Mouse (Mus musculus): ENCODE measurements around the gene Akt1.
A peak's percentile ranks its signal among the peaks of the same experiment; 100 is the strongest.

Gene Akt1

DNA sequence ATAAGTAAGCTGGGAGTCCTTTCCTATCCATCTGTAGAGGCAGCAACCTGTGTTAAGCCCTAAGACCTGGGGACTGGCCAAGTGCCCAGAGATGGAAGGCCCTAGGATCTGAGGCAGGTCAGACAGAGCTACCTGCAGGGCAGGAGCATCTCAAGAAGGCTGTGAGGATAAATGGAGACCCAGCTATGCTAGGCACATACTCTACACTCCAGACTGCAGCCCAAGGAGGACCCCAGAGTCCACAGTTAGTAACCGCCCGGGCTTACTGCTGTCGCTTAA lies 13.4 kb downstream of the Akt1 start:
- DNase-seq (ENCODE audit: low spot score): no peak

DNA sequence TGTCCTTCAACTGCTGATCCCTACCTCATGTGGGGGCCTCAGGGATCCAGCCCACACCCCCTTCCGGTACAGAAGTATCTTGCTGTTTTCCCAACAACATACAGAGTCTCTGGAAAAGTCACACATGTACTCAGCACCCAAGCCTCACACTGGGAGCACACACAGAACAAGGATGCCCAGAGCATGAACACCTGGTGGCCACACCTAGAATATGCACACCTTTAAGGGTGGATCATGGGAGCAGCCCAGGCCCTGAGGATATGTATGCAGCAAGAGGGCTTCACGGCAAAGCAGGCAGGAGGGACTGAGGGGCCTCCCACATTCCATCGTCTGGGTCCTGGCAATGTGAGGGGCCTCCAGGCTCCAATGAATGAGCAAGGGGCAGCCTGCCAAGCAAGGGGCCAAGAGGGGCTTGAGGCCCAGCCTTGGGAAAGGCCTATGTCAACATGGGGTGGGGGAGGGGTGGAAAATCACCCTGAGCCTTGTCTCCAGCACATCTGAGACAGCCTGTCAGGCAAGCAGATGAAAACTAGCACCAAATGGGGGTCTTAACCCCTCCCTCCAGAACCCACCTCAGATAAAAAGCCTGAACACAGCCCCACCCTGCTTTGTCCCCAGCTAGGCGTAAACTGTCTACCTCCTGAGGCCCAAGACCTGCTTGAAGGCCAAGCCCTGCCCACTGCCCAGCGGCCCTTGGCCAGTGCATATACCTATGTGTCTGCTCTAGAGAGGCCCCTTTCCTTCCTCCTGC lies 13.9 kb downstream of the Akt1 start:
- DNase-seq (ENCODE audit: low spot score): peak; percentile 73

DNA sequence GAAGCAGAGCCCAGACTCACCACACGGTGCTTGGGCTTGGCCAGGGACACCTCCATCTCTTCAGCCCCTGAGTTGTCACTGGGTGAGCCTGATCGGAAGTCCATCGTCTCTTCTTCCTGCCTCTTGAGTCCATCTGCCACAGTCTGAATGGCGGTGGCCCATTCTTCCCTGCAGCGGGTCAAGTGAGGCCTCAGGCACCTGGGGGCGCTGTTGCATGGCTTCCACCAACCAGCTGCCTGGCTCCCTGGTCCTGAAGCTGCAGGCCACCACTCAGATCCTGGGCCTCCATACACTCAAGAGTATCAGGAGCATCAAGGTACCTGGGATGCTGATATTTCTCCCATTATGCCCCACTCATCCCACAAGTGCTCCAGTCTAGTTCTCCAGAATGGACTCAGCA lies 15.6 kb downstream of the Akt1 start:
- DNase-seq (ENCODE audit: low spot score): peak; percentile 52

DNA sequence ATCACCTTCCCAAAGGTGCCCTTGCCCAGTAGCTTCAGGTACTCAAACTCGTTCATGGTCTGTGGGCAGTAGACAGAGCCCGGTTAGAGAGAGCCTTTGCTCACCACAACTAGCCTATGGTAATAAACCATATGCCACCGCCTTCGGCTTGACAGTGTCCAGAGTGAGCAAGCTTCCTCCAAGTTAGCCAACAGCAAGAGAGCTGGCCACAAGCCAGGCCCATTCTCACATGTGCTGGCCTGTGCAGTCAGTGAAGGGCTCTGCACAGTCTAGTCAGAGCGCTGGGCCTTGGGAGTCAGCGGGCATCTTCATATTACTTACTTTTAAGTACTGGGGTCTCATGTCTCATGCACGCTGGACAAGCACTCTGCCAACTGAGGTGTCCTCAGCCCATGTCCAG lies 16.1 kb downstream of the Akt1 start:
- no peak for DNase-seq (ENCODE audit: low spot score)

DNA sequence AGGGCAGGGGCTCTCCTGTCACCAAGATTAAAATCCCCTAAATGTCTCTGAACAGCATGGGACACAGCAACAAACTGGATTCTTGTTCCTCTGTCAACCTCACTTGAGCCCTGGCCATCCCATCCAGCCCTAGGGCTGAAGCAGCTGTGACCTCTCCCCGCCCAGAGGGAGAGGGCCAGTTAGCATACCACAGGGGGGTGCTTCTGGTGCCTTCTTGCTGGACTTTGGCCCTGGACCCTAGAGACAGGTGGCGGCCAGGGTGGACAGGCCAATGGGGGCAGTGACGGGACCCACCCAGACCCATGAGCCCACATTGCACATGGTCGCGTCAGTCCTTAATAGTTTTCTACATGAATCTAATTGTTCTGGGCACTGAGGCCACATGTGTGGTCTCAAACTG lies 20.6 kb downstream of the Akt1 start:
- DNase-seq (ENCODE audit: low spot score): no peak

DNA sequence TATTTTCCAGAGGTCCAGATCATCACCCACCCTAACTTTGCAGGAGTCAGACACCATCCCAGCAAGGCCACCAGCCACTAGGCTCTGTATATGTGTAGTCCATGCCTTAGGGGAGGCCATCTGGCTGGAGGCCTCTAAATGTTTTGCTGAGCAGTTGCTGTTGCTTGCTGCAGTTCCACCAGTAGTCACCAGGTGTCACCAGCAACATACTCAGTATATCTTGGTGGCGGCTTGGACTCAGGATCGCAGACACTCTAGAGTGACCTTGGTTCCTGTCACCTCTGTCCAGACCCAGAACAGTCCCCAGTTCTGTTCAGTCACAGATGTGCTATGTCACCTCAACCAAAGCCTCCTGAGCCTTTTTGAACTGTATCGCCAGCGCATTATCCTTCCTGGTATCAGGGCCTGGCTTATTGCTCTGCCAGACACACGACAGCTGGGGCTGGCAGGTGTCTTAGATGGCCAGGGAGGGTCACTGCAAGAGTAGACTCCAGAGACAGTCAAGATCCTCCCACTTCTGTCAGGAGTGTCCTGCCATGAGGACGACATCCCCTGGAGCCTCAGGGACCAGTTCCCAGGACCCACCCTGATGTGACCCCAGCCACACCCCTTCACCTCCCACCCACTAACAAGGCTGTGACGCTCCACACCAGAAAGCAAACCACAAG lies 21.4 kb downstream of the Akt1 start:
- peak; percentile 92 for DNase-seq (ENCODE audit: low spot score)

DNA sequence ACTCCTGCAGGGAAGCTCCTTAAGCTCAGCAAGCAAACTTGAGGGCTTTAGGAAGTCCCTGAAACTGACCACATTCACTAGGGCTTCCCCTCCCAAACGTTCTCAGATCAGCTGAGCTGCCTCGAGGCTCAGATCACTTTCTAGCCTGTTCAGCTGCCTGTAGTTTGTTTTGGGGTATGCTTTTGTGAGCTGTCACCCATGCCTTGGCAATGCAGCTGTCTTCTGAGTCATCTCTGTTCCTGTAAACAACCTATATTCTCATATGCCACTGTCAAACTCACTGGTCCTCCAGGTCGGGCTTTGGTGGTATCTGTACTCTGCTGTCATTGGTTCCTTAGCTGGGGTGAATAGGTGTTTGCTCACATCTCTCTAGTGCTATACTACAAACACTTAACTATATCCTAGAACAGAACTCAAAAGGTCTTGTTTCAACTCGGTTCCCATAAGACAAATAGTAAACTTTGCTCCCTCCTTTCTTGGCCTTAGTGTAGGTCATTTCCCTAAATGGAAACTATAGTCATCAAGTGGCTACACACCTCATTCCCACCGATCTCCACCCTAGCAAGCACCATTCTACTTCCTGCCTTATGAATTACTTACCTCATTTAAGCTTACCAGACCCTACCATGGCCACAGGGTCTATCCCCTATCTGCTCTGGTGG lies 22.8 kb downstream of the Akt1 start:
- no peak for DNase-seq (ENCODE audit: low spot score)

DNA sequence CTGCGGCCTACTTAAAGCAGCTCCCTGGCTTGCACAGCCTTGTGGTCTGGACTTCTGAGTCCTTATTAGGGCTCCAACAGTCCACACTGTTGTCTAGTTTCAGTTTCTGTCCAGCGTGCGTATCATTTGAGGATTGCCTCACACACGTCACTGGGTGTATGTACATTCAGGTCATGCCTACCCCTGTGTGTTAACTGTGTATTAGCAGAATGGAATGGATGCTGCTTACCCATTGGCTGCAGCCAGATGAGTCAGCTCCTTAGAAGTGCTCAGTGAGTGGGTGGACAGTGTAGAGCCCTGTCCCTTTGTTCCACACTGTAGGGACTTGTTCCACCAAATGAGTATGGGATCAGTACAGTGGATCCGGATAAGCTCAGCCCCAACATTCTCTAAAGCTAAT lies 26.6 kb downstream of the Akt1 start:
- no peak for DNase-seq (ENCODE audit: low spot score)

DNA sequence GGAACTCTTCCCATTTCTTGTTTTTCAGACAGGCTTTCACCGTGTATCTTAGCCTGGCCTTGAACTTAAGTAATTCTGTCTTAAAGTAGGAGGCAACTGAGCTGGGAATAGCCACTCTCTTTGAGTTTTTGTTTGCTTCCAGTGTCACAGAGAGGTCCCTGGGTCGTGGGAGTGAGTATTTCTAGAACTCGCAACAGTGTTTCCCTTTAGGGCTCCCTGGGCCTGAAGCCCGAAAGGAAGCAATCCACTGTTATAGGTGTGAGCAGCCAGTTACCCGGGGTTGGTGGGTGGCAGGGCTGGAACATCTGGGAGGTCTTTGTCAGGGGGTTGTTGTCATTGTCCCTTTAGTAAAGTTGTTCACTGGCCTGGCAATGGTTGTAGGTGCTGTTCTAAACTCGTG lies 28.5 kb downstream of the Akt1 start:
- no peak for DNase-seq (ENCODE audit: low spot score)

DNA sequence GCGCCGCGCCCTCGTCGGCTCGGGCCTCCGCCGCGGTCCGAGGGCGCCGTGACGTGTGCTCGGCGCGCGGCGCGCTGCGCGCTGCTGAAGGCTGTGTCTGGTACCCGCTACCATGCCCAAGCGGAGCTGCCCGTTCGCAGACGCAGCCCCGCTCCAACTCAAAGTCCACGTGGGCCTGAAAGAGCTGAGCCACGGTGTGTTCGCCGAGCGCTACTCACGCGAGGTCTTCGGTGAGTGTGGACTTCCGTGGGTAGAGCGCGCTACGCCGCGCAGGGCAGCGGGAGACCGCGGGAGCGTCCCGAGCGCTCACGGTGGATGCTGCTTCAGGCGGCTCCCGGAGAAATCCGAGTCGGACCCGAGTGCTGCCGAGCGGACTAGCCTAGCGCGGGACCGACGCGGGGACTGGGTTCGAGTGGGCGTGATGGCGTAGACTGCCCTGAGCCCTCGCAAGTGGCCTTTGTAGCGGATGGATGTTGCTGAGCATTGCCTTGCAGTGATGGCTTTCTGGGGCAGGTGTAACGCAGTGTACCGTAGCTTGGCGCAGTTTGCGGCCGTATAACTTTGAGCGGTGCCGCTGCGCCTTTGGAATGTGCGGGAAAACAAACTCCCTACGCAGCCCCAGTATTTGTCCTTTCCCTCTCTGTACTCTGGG lies 29.7 kb downstream of the Akt1 start:
- DNase-seq (ENCODE audit: low spot score): peak; percentile 41

DNA sequence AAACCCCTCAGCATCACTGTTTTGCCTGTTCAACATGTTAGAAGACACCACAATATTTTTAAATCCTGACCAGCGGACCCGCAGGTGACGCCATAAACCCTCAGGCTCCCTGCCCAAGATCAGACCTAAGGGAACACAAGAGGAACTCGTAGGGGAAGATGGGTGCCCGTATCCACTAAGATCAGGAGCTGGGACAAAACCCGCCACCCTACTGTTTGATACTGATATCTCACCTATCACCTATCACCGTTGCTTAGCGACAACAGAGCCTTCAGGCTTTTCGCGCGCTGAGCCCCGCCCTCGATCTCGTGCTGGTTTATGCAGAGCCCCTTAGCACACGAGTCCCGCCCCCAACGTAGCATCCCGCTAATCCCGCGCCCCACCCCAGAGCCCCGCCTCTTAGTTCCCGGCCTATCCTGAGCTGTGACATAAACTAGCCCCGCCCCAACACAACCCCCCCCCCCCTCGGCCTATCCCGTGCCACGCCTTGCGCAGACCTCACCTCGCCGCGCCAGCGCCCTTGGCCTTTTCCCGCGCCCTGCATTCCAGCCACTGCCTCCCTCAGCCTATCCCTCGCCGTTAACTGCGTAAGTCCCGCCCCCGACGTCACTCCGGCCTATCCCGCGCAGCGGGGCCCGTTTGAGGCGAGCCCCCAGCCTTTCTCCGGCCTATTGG lies 30.4 kb downstream of the Akt1 start, which contains the start of gene Siva1:
Siva1 (plus strand) TSS at position 500 of the 675 bp plus-strand sequence.
- peak; percentile 99 for DNase-seq (ENCODE audit: low spot score)

DNA sequence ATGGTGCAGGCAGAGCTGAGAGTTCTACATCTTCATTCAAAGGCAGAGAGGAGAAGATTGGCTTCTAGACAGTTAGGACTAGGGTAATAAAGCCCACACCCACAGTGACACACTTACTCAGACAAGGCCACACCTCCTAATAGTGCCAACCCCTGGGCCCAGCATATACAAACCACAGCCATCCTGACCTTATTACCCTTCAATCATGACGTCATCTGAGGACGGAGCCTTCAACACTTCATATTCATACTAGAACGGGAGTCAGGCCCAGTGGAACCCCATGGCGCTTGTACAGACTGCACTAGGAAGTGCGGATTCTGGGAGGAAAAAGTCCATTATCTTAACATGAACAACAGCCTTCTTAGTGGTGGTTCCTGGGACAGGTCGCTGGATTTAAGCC lies 31.6 kb downstream of the Akt1 start:
- no peak for DNase-seq (ENCODE audit: low spot score)

DNA sequence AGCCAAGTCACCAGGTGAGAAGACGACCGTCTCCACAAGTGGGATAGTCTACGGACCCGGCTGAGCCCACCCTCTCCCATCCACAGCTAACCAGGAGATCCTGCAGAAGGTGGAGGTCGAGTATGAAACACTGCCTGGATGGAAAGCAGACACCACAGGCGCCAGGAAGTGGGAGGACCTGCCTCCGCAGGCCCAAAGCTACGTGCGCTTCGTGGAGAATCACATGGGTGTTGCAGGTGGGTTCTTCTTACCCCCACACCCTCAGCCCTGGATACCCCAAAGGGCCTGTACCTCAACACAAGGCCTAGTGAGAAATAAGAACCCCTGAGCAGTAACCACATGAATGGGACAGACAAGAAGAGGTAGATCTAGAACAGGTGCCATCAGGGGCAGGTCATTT lies 35.2 kb downstream of the Akt1 start:
- no peak for DNase-seq (ENCODE audit: low spot score)

DNA sequence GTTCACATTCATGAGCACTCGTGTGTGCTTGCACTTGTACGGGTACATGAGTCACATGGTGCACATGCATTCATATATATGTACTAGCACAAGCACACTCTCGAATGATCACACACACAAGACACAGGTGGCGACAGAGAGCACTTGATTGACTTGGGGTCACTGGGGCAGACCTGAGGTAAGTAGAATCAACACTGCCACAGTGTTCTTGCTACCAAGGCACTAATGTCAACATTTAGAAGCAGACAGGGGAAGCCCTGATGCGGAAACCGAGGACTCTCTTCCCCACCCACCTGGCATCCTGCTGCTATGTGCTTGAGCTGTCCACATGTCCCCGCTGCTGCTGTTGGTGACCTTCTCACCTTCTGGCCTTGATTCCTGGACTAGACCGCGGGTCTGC lies 41.0 kb downstream of the Akt1 start:
- peak; percentile 30 for DNase-seq (ENCODE audit: low spot score)

DNA sequence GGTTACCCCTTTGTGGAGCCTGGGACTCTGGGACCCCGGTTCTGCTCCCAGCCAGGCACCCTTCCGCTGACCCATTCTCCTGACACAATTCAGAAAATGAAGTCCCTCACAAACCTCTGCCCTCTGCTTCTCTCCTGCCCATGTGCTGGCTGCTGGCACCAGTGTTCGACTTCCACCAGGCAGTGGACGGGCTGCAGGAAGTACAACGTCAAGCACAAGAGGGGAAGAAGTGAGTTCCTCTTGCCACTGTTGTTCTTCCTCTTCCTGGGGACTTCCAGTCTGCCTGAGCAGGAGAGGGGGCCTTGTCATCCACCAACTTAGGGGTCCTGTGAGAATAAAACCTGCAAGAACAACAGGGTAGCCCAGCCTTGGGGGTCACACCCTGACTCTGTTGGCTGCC lies 41.8 kb downstream of the Akt1 start:
- DNase-seq (ENCODE audit: low spot score): no peak

DNA sequence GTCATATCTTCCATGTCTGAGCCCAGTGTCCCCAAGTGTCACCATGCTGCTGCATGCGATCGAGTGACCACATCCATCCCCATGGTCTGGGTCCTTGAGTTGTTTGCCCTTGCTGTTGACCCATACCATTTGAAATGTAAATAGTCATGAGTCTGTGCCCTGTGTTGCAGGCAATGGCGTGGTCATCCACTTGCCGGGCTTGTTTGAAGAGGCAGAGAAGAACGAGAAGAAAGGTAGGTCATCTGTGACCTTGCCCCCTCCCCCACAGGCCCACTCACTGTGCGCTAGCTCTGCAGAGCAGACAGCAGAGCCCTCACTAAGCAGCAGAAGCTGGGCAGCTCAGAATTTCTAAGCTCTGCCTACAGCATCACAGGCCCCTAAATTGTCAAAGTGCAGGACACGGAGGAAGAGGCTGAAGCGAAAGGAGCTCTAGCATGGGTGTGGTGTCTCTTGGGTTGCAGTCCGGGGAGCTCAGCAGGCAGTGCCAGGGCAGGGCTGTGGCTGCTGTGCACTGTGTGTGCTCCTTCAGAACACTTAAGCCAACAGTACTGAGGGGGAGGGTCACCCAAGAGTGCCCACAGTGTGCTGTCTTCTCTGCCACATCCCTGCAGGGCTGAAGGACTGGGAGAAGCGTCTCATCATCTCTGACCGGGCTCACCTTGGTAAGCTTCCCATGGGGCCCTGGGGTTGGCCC lies 42.5 kb downstream of the Akt1 start:
- no peak for DNase-seq (ENCODE audit: low spot score)

DNA sequence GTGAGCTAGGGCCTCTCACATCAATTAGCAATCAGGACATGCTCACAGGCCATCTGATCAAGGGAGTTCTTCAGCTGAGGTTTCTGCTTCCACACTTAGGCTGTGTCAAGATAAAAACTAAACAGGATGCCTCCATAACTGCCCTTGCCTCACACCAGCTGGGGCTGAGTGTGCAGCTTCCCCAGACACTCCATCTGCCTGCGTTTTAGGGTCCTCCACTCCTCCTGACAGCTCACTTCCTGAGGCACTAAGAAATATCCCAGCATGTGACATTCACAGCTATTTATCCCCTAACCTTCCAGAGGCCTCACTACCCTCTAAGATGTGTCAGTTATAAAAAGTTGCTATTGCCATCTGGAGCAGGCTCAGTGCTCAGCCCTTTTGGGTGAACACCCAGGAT lies 43.2 kb downstream of the Akt1 start:
- no peak for DNase-seq (ENCODE audit: low spot score)

DNA sequence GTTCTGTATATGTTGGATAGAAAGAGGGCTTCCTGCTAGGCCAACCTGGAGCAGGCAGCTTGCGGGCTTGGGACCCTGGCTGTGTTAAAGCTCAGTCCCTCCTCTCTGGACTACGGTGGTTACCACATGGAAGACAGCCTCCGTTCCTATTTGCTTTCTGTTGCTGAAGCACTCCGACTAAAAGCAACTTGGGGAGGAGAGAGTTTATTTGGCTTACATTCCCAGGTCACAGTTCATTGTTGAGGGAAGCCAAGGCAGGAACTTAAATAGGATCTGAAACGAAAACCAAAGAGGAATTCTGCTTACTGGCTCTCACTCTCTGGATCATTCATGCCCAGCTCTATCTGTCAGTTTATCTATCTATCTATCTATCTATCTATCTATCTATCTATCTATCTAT lies 43.9 kb downstream of the Akt1 start:
- DNase-seq (ENCODE audit: low spot score): no peak

DNA sequence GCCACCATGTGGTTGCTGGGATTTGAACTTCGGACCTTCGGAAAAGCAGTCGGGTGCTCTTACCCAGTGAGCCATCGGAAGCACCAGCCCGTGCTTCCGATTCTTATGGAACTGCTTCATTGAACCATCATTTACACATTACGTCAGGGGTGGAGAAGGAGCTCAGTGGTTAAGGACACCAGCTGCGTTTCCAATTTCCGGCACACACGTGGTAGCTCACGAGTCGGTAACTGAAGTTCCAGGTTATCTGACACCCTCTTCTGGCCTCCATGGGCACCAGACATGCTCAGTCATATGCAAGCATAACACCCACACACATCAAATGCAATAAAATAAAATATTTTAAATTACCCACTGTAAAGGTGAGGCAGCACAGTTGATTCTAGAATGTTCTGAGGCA lies 44.7 kb downstream of the Akt1 start:
- DNase-seq (ENCODE audit: low spot score): no peak

DNA sequence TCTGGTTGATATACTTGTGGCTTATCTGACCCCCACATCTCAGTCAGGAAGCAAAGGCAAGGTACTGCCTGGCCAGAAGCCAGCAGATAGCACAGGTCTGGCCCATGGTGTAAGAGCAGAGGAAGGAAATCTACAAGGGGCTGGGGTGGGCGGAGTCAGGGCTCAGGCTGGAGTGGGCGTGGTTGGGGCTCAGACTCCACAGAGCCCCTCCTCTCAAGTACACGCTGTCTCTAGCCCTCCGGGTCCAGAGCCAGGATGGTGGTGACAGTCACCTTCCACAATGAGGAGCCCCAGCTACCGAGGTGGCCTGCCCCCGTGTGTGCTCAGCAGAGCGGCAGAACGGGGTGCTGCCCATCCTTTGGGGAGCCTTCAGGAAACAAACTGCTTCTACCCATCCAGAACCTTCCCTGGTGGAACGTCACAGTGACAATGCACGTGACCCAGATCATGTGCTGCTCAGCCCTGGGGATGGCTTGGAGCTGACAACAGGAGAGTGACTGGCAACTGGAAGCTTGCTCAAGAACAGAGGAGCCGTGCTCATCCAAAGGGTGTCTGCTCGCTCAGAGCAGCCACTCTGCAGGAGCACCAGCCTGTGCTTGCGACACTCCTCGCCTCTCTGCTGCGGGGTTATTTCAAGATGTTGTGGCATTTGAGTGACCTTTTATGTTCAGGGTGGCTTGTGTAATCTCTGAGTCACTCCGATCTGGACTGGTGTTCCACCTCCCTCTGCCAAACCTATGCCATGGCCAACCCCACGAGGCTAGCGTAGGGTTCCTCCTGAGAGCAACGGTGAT lies 45.6 kb downstream of the Akt1 start:
- peak; percentile 80 for DNase-seq (ENCODE audit: low spot score)

DNA sequence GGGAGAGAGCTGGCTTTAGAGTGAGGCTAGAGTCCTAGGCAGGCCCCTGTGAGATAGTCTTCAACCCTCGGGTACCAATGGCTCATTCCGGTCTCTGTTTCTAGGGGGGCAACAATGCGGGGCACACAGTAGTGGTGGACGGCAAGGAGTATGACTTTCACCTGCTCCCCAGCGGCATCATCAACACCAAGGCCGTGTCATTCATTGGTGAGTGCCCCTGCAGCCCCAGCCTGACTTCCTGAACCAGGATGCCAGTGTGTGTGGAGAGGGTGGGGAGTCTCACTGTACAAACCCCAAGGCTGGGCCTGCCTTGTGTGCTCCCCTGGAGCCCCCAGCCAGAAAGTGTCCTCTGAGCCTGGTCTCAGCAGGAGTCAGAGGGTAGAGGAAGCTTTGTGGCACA lies 46.5 kb downstream of the Akt1 start:
- DNase-seq (ENCODE audit: low spot score): no peak
